Mouse (Mus musculus) ES-E14 (cell line): ENCODE results near the gene Ksr1. TPM values are rescaled to one million over a fixed set of nuclear protein-coding genes. Genes with fewer than 3 reads are reported as not detected.

Experiments used
- DNase-seq: peaks from one replicate; pipeline ENCODE4 v3.0.0-alpha.2; 2013; ENCODE audit warnings: low read depth, low spot score
- H3K27ac ChIP-seq: 2 replicates; pipeline ENCODE4 v1.5.1; 2012; ENCODE audit warnings: low read depth, mild to moderate bottlenecking, low read length, moderate library complexity, mixed read lengths; ENCODE audit not compliant: poor library complexity, insufficient read depth, severe bottlenecking
- H3K36me3 ChIP-seq: 2 replicates; pipeline ENCODE4 v1.6.1; 2012; ENCODE audit warnings: mild to moderate bottlenecking, low read length, moderate library complexity, mixed read lengths; ENCODE audit not compliant: control insufficient read depth, poor library complexity, insufficient read depth, severe bottlenecking
- H3K4me1 ChIP-seq, 2 experiments: fragments of 150-350 bp in 1 of 2; sonication (generic) in 1 of 2; 2 replicates each; pipeline ENCODE4 v1.6.1; 2012; ENCODE audit warnings: low read length in 2 of 2, mild to moderate bottlenecking in 1 of 2, mixed read lengths in 1 of 2; ENCODE audit not compliant: control insufficient read depth in 2 of 2, insufficient read depth in 2 of 2, poor library complexity in 1 of 2
- H3K4me3 ChIP-seq, 2 experiments: fragments of 150-350 bp in 1 of 2; sonication (generic) in 1 of 2; 2 replicates each; pipeline ENCODE4 v1.5.1; 2012; ENCODE audit warnings: low read length in 2 of 2, low read depth in 1 of 2, mild to moderate bottlenecking in 1 of 2, mixed read lengths in 1 of 2; ENCODE audit not compliant: insufficient read depth in 1 of 2, poor library complexity in 1 of 2, severe bottlenecking in 1 of 2
- H3K9ac ChIP-seq: 2 replicates; pipeline ENCODE4 v1.6.1; 2012; ENCODE audit warnings: low read depth, mild to moderate bottlenecking, low read length, mixed read lengths; ENCODE audit not compliant: poor library complexity, insufficient read depth, severe bottlenecking
- H3K9me3 ChIP-seq: fragments of 150-350 bp; sonication (generic); 2 replicates; pipeline ENCODE4 v1.6.1; 2012; ENCODE audit warnings: low read depth, mild to moderate bottlenecking, low read length; ENCODE audit not compliant: control insufficient read depth, insufficient read depth
- CHD2 ChIP-seq: IDR thresholded peaks from 2 replicates; pipeline ENCODE4 v1.6.1; 2014; ENCODE audit warnings: mild to moderate bottlenecking, low read depth, low read length, inconsistent platforms
- HCFC1 ChIP-seq: IDR thresholded peaks from 2 replicates; pipeline ENCODE4 v1.6.1; 2012; ENCODE audit warnings: low read length, inconsistent platforms, borderline replicate concordance; ENCODE audit not compliant: insufficient read depth
- MAFK ChIP-seq: IDR thresholded peaks from 2 replicates; pipeline ENCODE4 v1.6.1; 2014; ENCODE audit warnings: mild to moderate bottlenecking, low read depth, low read length, inconsistent platforms; ENCODE audit not compliant: insufficient read depth
- ZC3H11A ChIP-seq: IDR thresholded peaks from 2 replicates; pipeline ENCODE4 v1.6.1; 2012; ENCODE audit warnings: low read depth, mild to moderate bottlenecking, inconsistent platforms, low read length, borderline replicate concordance
- ZNF384 ChIP-seq: IDR thresholded peaks from 2 replicates; pipeline ENCODE4 v1.6.1; 2012; ENCODE audit warnings: low read depth, low read length, inconsistent platforms
- in situ Hi-C, 2 experiments: fragments of 600-800 bp; cut with MboI; formaldehyde crosslinking; loops; one replicate each; pipeline ENCODE4 v1.15.1; 2025; ENCODE audit warnings: low sequenced_read_pairs in 2 of 2, inconsistent platforms in 1 of 2; ENCODE audit not compliant: unreplicated experiment in 2 of 2
- total RNA-seq: library from RNA; depleted of rRNA; stranded (reverse); fragments of 300-350 nt; gene quantifications from 2 replicates; pipeline ENCODE4 v1.2.3, GENCODE M21; 2012

Gene Ksr1
- total RNA-seq, 1 experiment, result 11.3 TPM

DNA sequence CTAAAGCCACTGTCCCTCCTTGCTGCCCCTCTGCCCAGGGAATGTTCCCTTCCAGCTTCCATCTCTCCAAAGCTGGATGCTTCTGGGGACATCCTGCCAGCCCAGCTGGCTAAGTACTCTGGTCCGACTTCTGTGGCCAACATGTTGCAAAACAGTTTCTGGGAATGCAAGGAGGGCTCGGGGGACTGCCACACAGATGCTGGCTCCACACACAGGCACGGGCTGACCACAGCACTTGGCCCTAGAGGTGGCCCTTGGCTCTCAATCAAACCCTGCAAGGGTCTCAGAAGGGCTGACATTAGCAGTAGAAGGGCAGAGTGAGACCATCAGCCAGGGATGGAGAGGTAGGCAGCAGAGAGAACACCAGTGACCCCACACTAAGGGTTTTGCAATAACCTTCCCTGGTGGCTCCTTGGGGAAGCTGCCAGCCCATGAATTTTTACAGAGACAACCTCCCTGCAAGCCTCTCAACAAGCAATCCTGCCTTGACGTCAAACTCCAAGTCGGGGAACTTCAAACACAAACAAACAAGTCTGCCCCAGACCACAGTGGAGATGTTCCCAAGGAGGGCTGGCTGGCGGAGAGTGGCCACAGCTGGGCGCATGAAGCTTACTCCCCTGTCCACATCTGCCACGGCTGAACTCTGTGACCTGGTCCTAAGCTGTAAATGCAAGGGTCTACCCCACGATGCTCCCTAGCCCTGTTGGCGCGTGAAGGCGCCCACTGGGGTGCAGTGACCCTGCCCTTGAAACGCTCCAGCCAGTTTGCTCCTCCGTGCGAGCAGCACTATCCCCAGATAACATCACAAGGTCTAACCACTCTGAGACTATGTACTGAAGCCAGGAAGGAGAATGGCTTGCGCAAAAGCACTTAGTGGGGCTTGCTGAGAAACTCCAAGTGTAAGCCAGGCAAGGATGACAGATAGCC, 65.0 kb downstream of the Ksr1 start:
- H3K9me3 ChIP-seq, result no peaks in the 10 kb centered on the region
- no peak overlapping the region for H3K4me3 ChIP-seq
- no peak overlapping the region for H3K9ac ChIP-seq
- no peak overlapping the region for H3K27ac ChIP-seq
- in situ Hi-C loops, result no loop called here
- H3K4me1 ChIP-seq, result no peaks in the 10 kb centered on the region
- no peak for DNase-seq
- TF ChIP-seq MAFK (no peak), ZC3H11A (no peak), HCFC1 (no peak), CHD2 (no peak), ZNF384 (no peak)
- no peaks in the 10 kb centered on the region for H3K36me3 ChIP-seq

DNA sequence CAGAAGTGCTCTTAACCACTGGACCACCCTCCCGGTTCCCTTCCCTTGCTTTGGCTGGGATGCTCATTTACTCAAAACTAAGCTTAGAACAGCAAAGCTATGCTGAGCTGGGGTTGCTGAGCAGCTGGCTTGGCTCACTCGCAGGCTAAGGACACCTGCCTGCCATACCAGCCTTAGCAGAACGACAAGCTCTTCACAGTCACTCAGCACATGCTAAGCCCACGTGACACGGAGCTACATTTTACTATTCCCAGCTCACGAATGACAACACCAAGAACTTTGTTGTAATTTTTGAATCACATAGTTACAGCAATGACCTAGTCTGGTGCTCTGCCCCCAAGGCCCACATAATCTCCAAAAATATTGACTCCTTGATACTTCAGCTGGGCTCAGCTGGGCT, 66.1 kb downstream of the Ksr1 start:
- Histone ChIP-seq H3K9me3 (no peaks in the 10 kb centered on the region), H3K27ac (no peak overlapping the region), H3K9ac (no peak overlapping the region), H3K4me3 (no peak overlapping the region), H3K4me1 (no peaks in the 10 kb centered on the region), H3K36me3 (no peaks in the 10 kb centered on the region)
- TF ChIP-seq CHD2 (no peak), HCFC1 (no peak), ZNF384 (no peak), MAFK (no peak), ZC3H11A (no peak)
- no peak for DNase-seq
- in situ Hi-C loops, result no loop called here

DNA sequence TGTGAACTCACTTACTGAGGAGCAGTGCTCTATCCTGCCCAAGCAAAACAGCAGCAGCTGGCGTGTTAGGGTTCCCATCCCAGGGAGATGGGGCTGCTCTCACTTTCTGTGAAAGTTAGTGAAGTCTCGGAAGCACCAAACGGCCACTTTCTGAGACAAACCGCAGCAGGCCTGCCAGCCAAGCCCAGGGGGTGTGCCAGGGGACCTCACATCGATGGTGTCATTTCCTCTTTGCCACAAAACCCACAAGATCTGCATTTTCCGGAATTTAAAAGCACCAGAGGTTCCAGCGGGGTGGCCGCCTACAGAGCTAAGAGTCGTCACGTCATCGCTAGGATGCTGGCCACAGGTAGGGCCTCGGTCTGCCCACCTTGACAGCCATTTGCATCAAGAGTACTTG, 69.7 kb downstream of the Ksr1 start:
- no peak overlapping the region for H3K27ac ChIP-seq
- 0 out of 2 replicates have a peak, but pooled peaks cover 3% of the 10 kb centered on the region for H3K36me3 ChIP-seq
- DNase-seq, result no peak
- no peaks in the 10 kb centered on the region for H3K4me1 ChIP-seq
- no peak overlapping the region for H3K9ac ChIP-seq
- no peak overlapping the region for H3K4me3 ChIP-seq
- no peaks in the 10 kb centered on the region for H3K9me3 ChIP-seq
- in situ Hi-C loops, result no loop called here
- TF ChIP-seq MAFK, result no peak
- no peak for TF ChIP-seq ZC3H11A
- TF ChIP-seq CHD2, result no peak
- TF ChIP-seq HCFC1, result no peak
- no peak for TF ChIP-seq ZNF384

DNA sequence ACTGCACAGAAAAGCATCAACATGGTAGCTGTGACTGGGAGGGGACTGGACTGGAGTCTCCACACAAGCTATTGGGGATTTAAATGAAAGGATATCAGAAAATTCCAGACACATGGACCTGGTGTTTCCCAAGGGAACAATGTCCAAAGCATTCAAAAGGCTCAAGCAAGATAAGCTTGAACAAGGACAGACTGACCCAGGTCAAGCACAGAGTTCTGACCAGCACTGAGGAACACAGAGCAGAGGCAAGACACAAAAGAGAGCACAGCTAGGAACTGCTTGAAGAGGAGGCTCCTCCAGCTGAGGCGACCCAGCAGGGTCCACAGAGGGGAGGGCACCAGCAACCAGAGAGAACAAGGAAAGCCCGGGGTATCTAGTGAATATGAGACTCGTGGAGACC, 71.2 kb downstream of the Ksr1 start:
- in situ Hi-C loops, result no loop called here
- TF ChIP-seq HCFC1 (no peak), CHD2 (no peak), ZC3H11A (no peak), ZNF384 (no peak), MAFK (no peak)
- Histone ChIP-seq H3K4me3 (no peak overlapping the region), H3K4me1 (no peaks in the 10 kb centered on the region), H3K27ac (no peak overlapping the region), H3K36me3 (0 out of 2 replicates have a peak, but pooled peaks cover 3% of the 10 kb centered on the region), H3K9me3 (no peaks in the 10 kb centered on the region), H3K9ac (no peak overlapping the region)
- no peak for DNase-seq
